Mouse (Mus musculus) ES-Bruce4 (cell line): ENCODE measurements around the gene Sgk1. TPM values are rescaled to one million over a fixed set of nuclear protein-coding genes. Genes with fewer than 3 reads are reported as not detected.
A peak's percentile ranks its signal among the peaks of the same experiment; 100 is the strongest.

Source experiments
- H3K27ac ChIP-seq: 2 replicates; pipeline ENCODE4 v1.5.1; 2012; ENCODE audit warnings: low read length, inconsistent platforms; ENCODE audit not compliant: insufficient read depth
- H3K27me3 ChIP-seq: 2 replicates; pipeline ENCODE4 v1.6.1; 2012; ENCODE audit warnings: mild to moderate bottlenecking, low read length, inconsistent platforms; ENCODE audit not compliant: control insufficient read depth, poor library complexity, insufficient read depth, severe bottlenecking
- H3K36me3 ChIP-seq: 2 replicates; pipeline ENCODE4 v1.6.1; 2012; ENCODE audit warnings: inconsistent platforms, mild to moderate bottlenecking, low read length, moderate library complexity; ENCODE audit not compliant: control insufficient read depth, poor library complexity, insufficient read depth, severe bottlenecking
- H3K4me1 ChIP-seq: one replicate; pipeline ENCODE4 v1.8.1; 2011; ENCODE audit warnings: low read length; ENCODE audit not compliant: control insufficient read depth, insufficient read depth
- H3K4me3 ChIP-seq: 2 replicates; pipeline ENCODE4 v1.5.1; 2011; ENCODE audit warnings: low read depth, mild to moderate bottlenecking, low read length
- H3K9ac ChIP-seq: 2 replicates; pipeline ENCODE4 v1.6.1; 2012; ENCODE audit warnings: low read depth, mild to moderate bottlenecking, inconsistent platforms; ENCODE audit not compliant: poor library complexity, severe bottlenecking
- H3K9me3 ChIP-seq: replicated peaks from 2 replicates; pipeline ENCODE4 v1.6.1; 2012; ENCODE audit warnings: mild to moderate bottlenecking, low read length, inconsistent platforms; ENCODE audit not compliant: control insufficient read depth, poor library complexity, insufficient read depth, severe bottlenecking
- CTCF ChIP-seq: IDR thresholded peaks from one replicate; pipeline ENCODE4 v1.8.1; 2011; ENCODE audit warnings: low read depth, low read length
- EP300 ChIP-seq: IDR thresholded peaks from 2 replicates; pipeline ENCODE4 v1.6.1; 2011; ENCODE audit warnings: low read depth, low read length; ENCODE audit not compliant: insufficient read depth
- POLR2A ChIP-seq: IDR thresholded peaks from one replicate; pipeline ENCODE4 v1.8.1; 2011; ENCODE audit warnings: low read length; ENCODE audit not compliant: insufficient read depth
- polyA plus RNA-seq: library from polyadenylated mRNA; stranded (reverse); fragments of >200 nt; gene quantifications from 2 replicates; pipeline ENCODE4 v1.2.4, GENCODE M21; 2011; ENCODE audit warnings: low read depth; ENCODE audit not compliant: missing spikeins, insufficient read depth, insufficient read length

The Sgk1 gene
- polyA plus RNA-seq, 1 experiment: 386 TPM

- no peaks in the 10 kb centered on the region for H3K27me3 ChIP-seq
- no peak overlapping the region for H3K4me3 ChIP-seq
Observed at GRCm38 (mm10) chr10:21916301-21917071, 34.5 kb downstream of the Sgk1 start.

GRCm38 (mm10) chr10:21918016-21918749, 36.2 kb downstream of the Sgk1 start:
- H3K4me3 ChIP-seq: no peak overlapping the region
- peak overlapping the region; percentile 51 for H3K27ac ChIP-seq
- no peaks in the 10 kb centered on the region for H3K9me3 ChIP-seq
- TF ChIP-seq POLR2A (no peak), EP300 (0 out of 2 replicates have a peak, but pooled peaks have one; percentile 4), CTCF (no peak)
- H3K4me1 ChIP-seq: peaks cover 17% of the 10 kb centered on the region
- H3K27me3 ChIP-seq: no peaks in the 10 kb centered on the region
- no peak overlapping the region for H3K9ac ChIP-seq
- H3K36me3 ChIP-seq: no peaks in the 10 kb centered on the region

More at GRCm38 (mm10) chr10:21916301-21917071, 34.5 kb downstream of the Sgk1 start:
- TF ChIP-seq EP300: no peak
- no peak for TF ChIP-seq CTCF
- no peak for TF ChIP-seq POLR2A
- H3K9me3 ChIP-seq: no peaks in the 10 kb centered on the region
- no peaks in the 10 kb centered on the region for H3K36me3 ChIP-seq
- H3K27ac ChIP-seq: no peak overlapping the region
- H3K4me1 ChIP-seq: peaks cover 15% of the 10 kb centered on the region
- H3K9ac ChIP-seq: no peak overlapping the region

GRCm38 (mm10) chr10:21918750-21919145, 36.8 kb downstream of the Sgk1 start:
- Histone ChIP-seq H3K9me3 (no peaks in the 10 kb centered on the region), H3K27ac (peak overlapping the region; percentile 51), H3K9ac (no peak overlapping the region), H3K27me3 (no peaks in the 10 kb centered on the region), H3K4me3 (no peak overlapping the region), H3K36me3 (no peaks in the 10 kb centered on the region), H3K4me1 (peaks cover 17% of the 10 kb centered on the region)
- TF ChIP-seq POLR2A: no peak

- H3K9me3 ChIP-seq: no peaks in the 10 kb centered on the region
- H3K27me3 ChIP-seq: no peaks in the 10 kb centered on the region
- H3K4me1 ChIP-seq: peaks cover 17% of the 10 kb centered on the region
- no peak for TF ChIP-seq CTCF
- no peak for TF ChIP-seq POLR2A
- no peak for TF ChIP-seq EP300
- no peak overlapping the region for H3K4me3 ChIP-seq
- H3K36me3 ChIP-seq: no peaks in the 10 kb centered on the region
- H3K27ac ChIP-seq: peak overlapping the region; percentile 5; the same call in 1 of the 2 replicates
- no peak overlapping the region for H3K9ac ChIP-seq
Observed at GRCm38 (mm10) chr10:21920611-21921010, 38.6 kb downstream of the Sgk1 start.

GRCm38 (mm10) chr10:21922716-21923350, 40.8 kb downstream of the Sgk1 start:
- TF ChIP-seq POLR2A (no peak), CTCF (no peak), EP300 (no peak)
- H3K27ac ChIP-seq: peak overlapping the region; percentile 95

More at GRCm38 (mm10) chr10:21922716-21923350, 40.8 kb downstream of the Sgk1 start:
- Histone ChIP-seq H3K36me3 (no peaks in the 10 kb centered on the region), H3K4me3 (no peak overlapping the region), H3K4me1 (peaks cover 19% of the 10 kb centered on the region), H3K9ac (peak overlapping the region; percentile 80), H3K9me3 (no peaks in the 10 kb centered on the region), H3K27me3 (no peaks in the 10 kb centered on the region)
